Mouse (Mus musculus): ENCODE results near the gene Dusp7. TPM values are rescaled to one million over a fixed set of nuclear protein-coding genes. Genes with fewer than 3 reads are reported as not detected.

Dusp7 gene
- total and polyA plus RNA-seq, 3 experiments: 5.5 to 12.2 TPM; not detected in 1

DNA sequence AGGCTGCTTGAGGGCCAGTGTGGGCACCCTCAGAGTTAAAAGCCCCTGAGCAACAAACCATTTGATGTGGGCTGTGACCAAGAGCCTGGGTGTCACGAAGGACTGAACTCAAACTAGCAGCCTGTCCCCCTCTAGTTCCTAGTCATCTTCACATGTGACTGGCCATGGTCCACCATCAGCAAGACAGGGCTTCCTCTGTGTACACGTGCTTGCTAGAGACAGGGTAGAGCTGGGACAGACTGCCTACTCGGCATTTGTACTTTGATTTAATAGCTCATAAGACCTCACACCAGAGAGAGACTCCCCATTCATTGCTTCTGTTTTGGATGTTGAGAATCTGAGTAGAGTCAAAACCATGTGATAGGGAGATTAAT lies 27.1 kb upstream of the Dusp7 start:
- DNase-seq (ENCODE audit: low read depth, low spot score): no peak
- Histone ChIP-seq H3K9me3 (replicated peaks; ENCODE audit: insufficient read depth, low read length) (no peaks in the 10 kb centered on the region), H3K4me1 (ENCODE audit: control insufficient read depth in 1 of 2, insufficient read depth in 2 of 2, low read length in 2 of 2) (no peaks in the 10 kb centered on the region), H3K27me3 (ENCODE audit: control insufficient read depth in 1 of 2, insufficient read depth in 2 of 2, low read length in 2 of 2) (no peaks in the 10 kb centered on the region), H3K27ac (ENCODE audit: control insufficient read depth, low read depth, low read length) (no peak overlapping the region), H3K4me3 (ENCODE audit: control insufficient read depth in 1 of 2, insufficient read depth in 1 of 2, low read depth in 2 of 2, low read length in 2 of 2) (no peak overlapping the region), H3K9ac (ENCODE audit: control insufficient read depth, low read depth, low read length, poor library complexity, severe bottlenecking) (no peak overlapping the region), H3K79me2 (ENCODE audit: control insufficient read depth, insufficient read depth, low read length, poor library complexity) (no peaks in the 10 kb centered on the region), H3K36me3 (ENCODE audit: control insufficient read depth in 1 of 2, insufficient read depth in 2 of 2, low read length in 2 of 2) (no peaks in the 10 kb centered on the region)
- TF ChIP-seq MAZ (IDR thresholded peaks at IDR 0.05; ENCODE audit: low read depth, low read length): no peak
- TF ChIP-seq CHD1 (IDR thresholded peaks at IDR 0.05; ENCODE audit: low read depth, low read length): no peak
- no peak for TF ChIP-seq ZKSCAN1 (IDR thresholded peaks at IDR 0.05; ENCODE audit: low read depth, low read length)
- TF ChIP-seq MAX (IDR thresholded peaks at IDR 0.05; ENCODE audit: low read length): no peak

DNA sequence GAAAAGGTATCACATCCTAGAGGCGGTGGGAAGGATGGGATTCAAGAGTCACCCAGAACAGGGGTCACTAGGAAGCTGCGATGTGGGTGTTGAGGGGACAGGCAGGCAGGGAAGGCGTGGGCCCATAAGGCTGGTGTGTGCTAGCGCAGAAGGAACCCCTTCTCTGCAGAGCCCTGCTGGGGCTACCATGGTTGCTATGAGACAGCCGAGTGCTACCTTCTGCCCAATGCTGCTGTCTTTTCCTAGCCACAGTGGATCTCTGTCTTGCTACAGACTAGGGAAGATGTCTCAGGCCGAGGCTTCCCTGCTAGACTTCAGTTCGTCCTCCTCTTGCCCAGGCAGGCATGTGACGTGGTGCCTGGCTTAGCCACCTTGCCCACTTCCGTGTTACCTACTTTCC lies 25.9 kb upstream of the Dusp7 start:
- Histone ChIP-seq H3K79me2 (ENCODE audit: control insufficient read depth, insufficient read depth, low read length, poor library complexity) (no peaks in the 10 kb centered on the region), H3K4me3 (ENCODE audit: control insufficient read depth in 1 of 2, insufficient read depth in 1 of 2, low read depth in 2 of 2, low read length in 2 of 2) (no peak overlapping the region), H3K9ac (ENCODE audit: control insufficient read depth, low read depth, low read length, poor library complexity, severe bottlenecking) (no peak overlapping the region), H3K36me3 (ENCODE audit: control insufficient read depth in 1 of 2, insufficient read depth in 2 of 2, low read length in 2 of 2) (no peaks in the 10 kb centered on the region), H3K27me3 (ENCODE audit: control insufficient read depth in 1 of 2, insufficient read depth in 2 of 2, low read length in 2 of 2) (no peaks in the 10 kb centered on the region), H3K27ac (ENCODE audit: control insufficient read depth, low read depth, low read length) (no peak overlapping the region), H3K4me1 (ENCODE audit: control insufficient read depth in 1 of 2, insufficient read depth in 2 of 2, low read length in 2 of 2) (no peaks in the 10 kb centered on the region), H3K9me3 (replicated peaks; ENCODE audit: insufficient read depth, low read length) (no peaks in the 10 kb centered on the region)
- TF ChIP-seq USF1 (IDR thresholded peaks at IDR 0.05; ENCODE audit: low read depth, low read length): no peak
- TF ChIP-seq SIN3A (IDR thresholded peaks at IDR 0.05; ENCODE audit: low read length): no peak
- no peak for TF ChIP-seq BHLHE40 (IDR thresholded peaks at IDR 0.05; ENCODE audit: borderline replicate concordance, low read depth, low read length)
- TF ChIP-seq ZMIZ1 (IDR thresholded peaks at IDR 0.05; ENCODE audit: low read depth, low read length): no peak
- TF ChIP-seq NELFE (IDR thresholded peaks at IDR 0.05; ENCODE audit: low read depth, low read length): no peak
- TF ChIP-seq MXI1 (IDR thresholded peaks at IDR 0.05; ENCODE audit: low read depth, low read length): no peak
- no peak for TF ChIP-seq NRF1 (IDR thresholded peaks at IDR 0.05; ENCODE audit: insufficient read depth, low read depth, low read length, poor library complexity, severe bottlenecking)
- no peak for DNase-seq (ENCODE audit: low read depth, low spot score)

DNA sequence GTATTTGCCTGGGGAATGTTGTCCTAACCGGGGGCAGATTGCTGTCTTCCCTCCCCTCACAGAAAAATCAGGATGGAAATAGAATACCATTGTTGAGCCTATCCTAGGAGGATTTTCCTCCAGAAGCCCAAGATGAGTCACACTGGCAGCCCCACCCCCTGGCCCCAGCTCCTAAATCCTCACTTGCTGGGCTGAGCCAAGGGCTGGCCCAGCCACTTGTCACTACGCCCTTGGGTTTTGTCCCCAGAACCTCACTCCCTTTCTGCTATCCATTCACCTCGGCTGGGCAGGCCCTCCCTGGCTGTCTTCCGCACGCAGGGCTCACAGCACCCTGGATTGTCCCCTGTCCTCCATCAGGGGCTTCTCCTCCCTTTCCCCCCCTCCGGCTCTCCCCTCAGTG lies 23.3 kb upstream of the Dusp7 start:
- DNase-seq (ENCODE audit: low read depth, low spot score): no peak
- TF ChIP-seq KAT2A (conservative IDR thresholded peaks at IDR 0.05; ENCODE audit: low read depth, low read length): no peak
- TF ChIP-seq EP300 (IDR thresholded peaks at IDR 0.05; ENCODE audit: low read depth in 1 of 2, low read length in 2 of 2): no peak
- no peak for TF ChIP-seq RCOR1 (IDR thresholded peaks at IDR 0.05; ENCODE audit: low read depth, low read length)
- no peak for TF ChIP-seq UBTF (IDR thresholded peaks at IDR 0.05; ENCODE audit: borderline replicate concordance, insufficient read depth, low read depth, low read length)
- TF ChIP-seq E2F4 (IDR thresholded peaks at IDR 0.05; ENCODE audit: borderline replicate concordance, low read depth, low read length): no peak
- no peak for TF ChIP-seq MYC (IDR thresholded peaks at IDR 0.05; ENCODE audit: low read depth, low read length)
- TF ChIP-seq POLR2AphosphoS2 (IDR thresholded peaks at IDR 0.05; ENCODE audit: low read length): no peak
- Histone ChIP-seq H3K27ac (ENCODE audit: control insufficient read depth, low read depth, low read length) (no peak overlapping the region), H3K4me1 (ENCODE audit: control insufficient read depth in 1 of 2, insufficient read depth in 2 of 2, low read length in 2 of 2) (no peaks in the 10 kb centered on the region), H3K9ac (ENCODE audit: control insufficient read depth, low read depth, low read length, poor library complexity, severe bottlenecking) (no peak overlapping the region), H3K36me3 (ENCODE audit: control insufficient read depth in 1 of 2, insufficient read depth in 2 of 2, low read length in 2 of 2) (no peaks in the 10 kb centered on the region), H3K9me3 (replicated peaks; ENCODE audit: insufficient read depth, low read length) (no peaks in the 10 kb centered on the region), H3K27me3 (ENCODE audit: control insufficient read depth in 1 of 2, insufficient read depth in 2 of 2, low read length in 2 of 2) (no peaks in the 10 kb centered on the region), H3K4me3 (ENCODE audit: control insufficient read depth in 1 of 2, insufficient read depth in 1 of 2, low read depth in 2 of 2, low read length in 2 of 2) (no peak overlapping the region), H3K79me2 (ENCODE audit: control insufficient read depth, insufficient read depth, low read length, poor library complexity) (no peaks in the 10 kb centered on the region)
